Mouse (Mus musculus) midbrain, embryonic 12.5 days (tissue): ENCODE measurements at regions not wholly inside any gene's neighbourhood (a gene's known extent, or its start where the extent isn't known, plus 50 kb on each side); places are given as distances from the start of the nearest gene placed in this dataset.
A peak's percentile ranks its signal among the peaks of the same experiment; 100 is the strongest.

Source experiments
- ATAC-seq: fragments of 200-750 bp; cut with Nextera tagmentation; 2 replicates; pipeline ENCODE4 v1.8.0; 2017; ENCODE audit warnings: low read depth, moderate TSS enrichment, moderate library complexity; ENCODE audit not compliant: low FRiP score
- H3K27ac ChIP-seq: fragments of 300-500 bp; sonication (generic); replicated peaks from 2 replicates; pipeline ENCODE4 v1.5.1; 2016; ENCODE audit warnings: mild to moderate bottlenecking
- H3K27me3 ChIP-seq: fragments of 300-500 bp; sonication (generic); 2 replicates; pipeline ENCODE4 v1.6.1; 2016; ENCODE audit warnings: mild to moderate bottlenecking
- H3K36me3 ChIP-seq: fragments of 300-500 bp; sonication (generic); 2 replicates; pipeline ENCODE4 v1.6.1; 2016
- H3K4me1 ChIP-seq: fragments of 300-500 bp; sonication (generic); 2 replicates; pipeline ENCODE4 v1.6.1; 2016
- H3K4me2 ChIP-seq: fragments of 300-500 bp; sonication (generic); replicated peaks from 2 replicates; pipeline ENCODE4 v1.6.1; 2016; ENCODE audit warnings: mild to moderate bottlenecking, moderate library complexity
- H3K4me3 ChIP-seq: fragments of 300-500 bp; sonication (generic); 2 replicates; pipeline ENCODE4 v1.5.1; 2016; ENCODE audit warnings: mild to moderate bottlenecking
- H3K9ac ChIP-seq: fragments of 300-500 bp; sonication (generic); replicated peaks from 2 replicates; pipeline ENCODE4 v1.6.1; 2016; ENCODE audit warnings: mild to moderate bottlenecking, moderate library complexity
- H3K9me3 ChIP-seq: fragments of 300-500 bp; sonication (generic); 2 replicates; pipeline ENCODE4 v1.6.1; 2016; ENCODE audit warnings: mild to moderate bottlenecking
- WGBS: fragments of 180-500 bp; shearing (Covaris S2); methylation state at CpG from one replicate; pipeline ENCODE4 v1.1.7; 2016; 5-methylcytosine and 5-hydroxymethylcytosine counted together

- 39% methylated on average over 5 of the region's 5 CpGs for WGBS
- no peaks in the 10 kb centered on the region for H3K27me3 ChIP-seq
- peaks cover 34% of the 10 kb centered on the region for H3K4me1 ChIP-seq
- peak overlapping the region; percentile 88 for H3K27ac ChIP-seq
- H3K9me3 ChIP-seq = no peaks in the 10 kb centered on the region
- no peaks in the 10 kb centered on the region for H3K36me3 ChIP-seq
- H3K9ac ChIP-seq = no peak overlapping the region
- no peak overlapping the region for H3K4me2 ChIP-seq
- no peak for ATAC-seq
- H3K4me3 ChIP-seq = no peak overlapping the region
Observed at GRCm38 (mm10) chr12:79878766-79879092, 234.1 kb downstream of the Zfp36l1 start.

DNA sequence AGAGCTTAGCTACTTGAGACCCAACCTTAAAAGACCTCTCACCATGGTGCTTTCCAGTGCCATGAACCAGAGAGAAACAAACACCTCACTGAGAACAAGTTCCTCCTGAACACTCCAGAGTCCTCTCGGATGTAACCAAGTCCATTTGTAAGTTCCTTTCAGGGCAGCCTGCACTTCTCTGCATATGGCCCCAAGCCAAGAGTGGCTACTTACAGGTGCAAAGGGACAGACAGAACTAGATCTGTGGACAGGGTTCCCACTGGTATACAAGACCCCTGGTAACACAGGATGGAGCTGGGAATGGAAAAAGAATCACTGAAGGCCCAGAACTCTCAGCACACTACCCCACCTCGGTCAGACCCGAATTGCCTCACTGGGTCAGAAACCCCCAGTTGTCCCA, 234.7 kb downstream of the Zfp36l1 start:
- ATAC-seq = no peak
- Histone ChIP-seq H3K4me1 (peaks cover 34% of the 10 kb centered on the region), H3K27ac (peak overlapping the region; percentile 88; the same call in 1 of the 2 replicates), H3K36me3 (no peaks in the 10 kb centered on the region), H3K4me2 (no peak overlapping the region), H3K9ac (no peak overlapping the region), H3K4me3 (no peak overlapping the region), H3K9me3 (no peaks in the 10 kb centered on the region), H3K27me3 (no peaks in the 10 kb centered on the region)
- 89% methylated on average over 3 of the region's 3 CpGs for WGBS

- ATAC-seq = no peak
- no peaks in the 10 kb centered on the region for H3K9me3 ChIP-seq
- H3K4me1 ChIP-seq = peaks cover 13% of the 10 kb centered on the region
- no peak overlapping the region for H3K9ac ChIP-seq
- no peak overlapping the region for H3K4me3 ChIP-seq
- no peak overlapping the region for H3K27ac ChIP-seq
- no peaks in the 10 kb centered on the region for H3K27me3 ChIP-seq
- H3K36me3 ChIP-seq = no peaks in the 10 kb centered on the region
- H3K4me2 ChIP-seq = no peak overlapping the region
- WGBS = 71% methylated on average over 2 of the region's 2 CpGs
Observed at GRCm38 (mm10) chr12:79874333-79874732, 238.5 kb downstream of the Zfp36l1 start.

- ATAC-seq = no peak
- Histone ChIP-seq H3K4me3 (no peak overlapping the region), H3K27me3 (no peaks in the 10 kb centered on the region), H3K27ac (no peak overlapping the region), H3K9me3 (0 out of 2 replicates have a peak, but pooled peaks cover 8% of the 10 kb centered on the region), H3K36me3 (no peaks in the 10 kb centered on the region), H3K9ac (no peak overlapping the region), H3K4me1 (peaks cover 2% of the 10 kb centered on the region), H3K4me2 (no peak overlapping the region)
- 69% methylated on average over 6 of the region's 6 CpGs for WGBS
Observed at GRCm38 (mm10) chr12:79865179-79865552, 247.6 kb downstream of the Zfp36l1 start.

DNA sequence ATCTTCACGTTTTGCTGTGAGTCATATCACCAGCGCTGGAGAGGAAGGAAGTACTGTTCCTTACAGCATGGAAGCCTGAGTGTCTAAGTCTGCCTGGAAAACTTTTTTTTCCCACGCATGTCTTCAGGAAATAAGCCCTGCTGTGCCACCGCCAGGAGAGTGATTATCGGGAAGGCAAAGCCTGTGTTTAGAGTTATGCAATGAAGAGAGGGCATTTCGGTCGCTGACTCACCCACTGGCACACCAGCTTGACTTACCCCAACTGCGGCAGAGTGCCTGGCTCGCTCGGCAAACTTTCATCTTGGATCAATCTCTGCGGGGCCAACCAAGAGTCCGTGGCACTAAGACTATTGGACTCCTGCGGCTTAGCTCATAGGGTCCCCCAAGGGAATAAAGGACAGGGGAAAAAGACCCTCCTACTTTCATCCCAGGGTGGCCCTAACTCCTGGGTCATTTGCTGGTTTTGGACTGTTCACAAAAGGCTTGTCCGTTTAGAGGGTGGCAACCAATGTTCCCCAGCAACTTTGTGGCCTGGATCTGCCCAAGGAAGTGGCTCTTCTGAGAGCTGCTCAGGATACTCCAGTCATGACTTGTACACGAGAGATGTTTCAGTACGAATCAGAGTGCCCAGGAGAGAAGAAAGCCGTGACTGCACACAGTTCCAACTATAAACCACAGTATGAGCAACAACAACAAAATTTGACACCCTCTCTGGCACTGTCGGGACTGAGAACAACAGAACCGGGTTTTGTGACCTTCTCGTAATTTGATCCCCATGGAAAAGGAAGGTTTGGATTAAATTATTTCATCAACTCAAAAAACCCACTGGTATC, 248.3 kb downstream of the Zfp36l1 start:
- H3K4me2 ChIP-seq = no peak overlapping the region
- H3K27ac ChIP-seq = no peak overlapping the region
- no peaks in the 10 kb centered on the region for H3K27me3 ChIP-seq
- no peak overlapping the region for H3K4me3 ChIP-seq
- H3K36me3 ChIP-seq = no peaks in the 10 kb centered on the region
- 0 out of 2 replicates have a peak, but pooled peaks cover 8% of the 10 kb centered on the region for H3K9me3 ChIP-seq
- H3K9ac ChIP-seq = no peak overlapping the region
- H3K4me1 ChIP-seq = peaks cover 8% of the 10 kb centered on the region
- ATAC-seq = no peak
- WGBS = 78% methylated on average over 20 of the region's 20 CpGs
